Mouse (Mus musculus): Measurements from ENCODE around the gene Atf1. TPM values are rescaled to one million over a fixed set of nuclear protein-coding genes. Genes with fewer than 3 reads are reported as not detected.

The Atf1 gene
- polyA plus RNA-seq, 1 experiment from 2014 or later: 27.7 TPM

GRCm38 (mm10) chr15:100300499-100300898 is 72.9 kb downstream of the Atf1 start:
- Histone ChIP-seq H3K4me2 (replicated peaks; ENCODE audit: low read depth) (no peak overlapping the region), H3K27me3 (ENCODE audit: control insufficient read depth, insufficient read depth, low read length) (no peaks in the 10 kb centered on the region), H3K27ac (replicated peaks) (no peak overlapping the region), H3K9me3 (ENCODE audit: control insufficient read depth, low read length) (no peaks in the 10 kb centered on the region), H3K36me3 (ENCODE audit: control insufficient read depth, insufficient read depth, low read length) (no peaks in the 10 kb centered on the region), H3K4me1 (replicated peaks; ENCODE audit: control insufficient read depth, insufficient read depth) (peaks cover 3% of the 10 kb centered on the region; the same call in 1 of the 2 replicates), H3K9ac (ENCODE audit: low read length) (no peak overlapping the region), H3K4me3 (ENCODE audit: low read depth, low read length) (no peak overlapping the region)
- WGBS: 72% methylated on average over 6 of the region's 6 CpGs
- ATAC-seq (ENCODE audit: low FRiP score, low TSS enrichment) (no peak), DNase-seq (ENCODE audit: low spot score) (no peak)
- TF ChIP-seq CTCF (IDR thresholded peaks at IDR 0.05; ENCODE audit: low read depth): no peak

GRCm38 (mm10) chr15:100301556-100301955 is 73.9 kb downstream of the Atf1 start:
- DNase-seq (ENCODE audit: low spot score) (no peak), ATAC-seq (ENCODE audit: low FRiP score, low TSS enrichment) (no peak)
- H3K4me2 ChIP-seq (replicated peaks; ENCODE audit: low read depth): no peak overlapping the region
- TF ChIP-seq CTCF (IDR thresholded peaks at IDR 0.05; ENCODE audit: low read depth): no peak
- TF ChIP-seq EP300 (optimal IDR thresholded peaks at IDR 0.05): no peak
- no peak overlapping the region for H3K27ac ChIP-seq (replicated peaks)
- no peak overlapping the region for H3K4me3 ChIP-seq (ENCODE audit: low read depth, low read length)
- H3K4me1 ChIP-seq (replicated peaks; ENCODE audit: control insufficient read depth, insufficient read depth): peaks cover 3% of the 10 kb centered on the region; the same call in 1 of the 2 replicates
- H3K27me3 ChIP-seq (ENCODE audit: control insufficient read depth, insufficient read depth, low read length): no peaks in the 10 kb centered on the region
- H3K9me3 ChIP-seq (ENCODE audit: control insufficient read depth, low read length): no peaks in the 10 kb centered on the region
- H3K36me3 ChIP-seq (ENCODE audit: control insufficient read depth, insufficient read depth, low read length): no peaks in the 10 kb centered on the region
- 84% methylated on average over 15 of the region's 15 CpGs for WGBS
- H3K9ac ChIP-seq (ENCODE audit: low read length): no peak overlapping the region

GRCm38 (mm10) chr15:100303428-100304018 is 75.9 kb downstream of the Atf1 start:
- ATAC-seq (ENCODE audit: low FRiP score, low TSS enrichment): no peak
- 32% methylated on average over 8 of the region's 8 CpGs for WGBS
- H3K4me1 ChIP-seq (replicated peaks; ENCODE audit: control insufficient read depth, insufficient read depth): peaks cover 3% of the 10 kb centered on the region; the same call in 1 of the 2 replicates
- H3K4me2 ChIP-seq (replicated peaks; ENCODE audit: low read depth): peak overlapping the region; percentile 80
- H3K36me3 ChIP-seq (ENCODE audit: control insufficient read depth, insufficient read depth, low read length): no peaks in the 10 kb centered on the region
- H3K9ac ChIP-seq (ENCODE audit: low read length): no peak overlapping the region
- H3K4me3 ChIP-seq (ENCODE audit: low read depth, low read length): no peak overlapping the region
- TF ChIP-seq CTCF (IDR thresholded peaks at IDR 0.05; ENCODE audit: low read depth) (no peak), EP300 (optimal IDR thresholded peaks at IDR 0.05) (no peak)
- DNase-seq (ENCODE audit: low spot score): no peak
- H3K27me3 ChIP-seq (ENCODE audit: control insufficient read depth, insufficient read depth, low read length): no peaks in the 10 kb centered on the region
- H3K27ac ChIP-seq (replicated peaks): peak overlapping the region; percentile 95
- no peaks in the 10 kb centered on the region for H3K9me3 ChIP-seq (ENCODE audit: control insufficient read depth, low read length)

- Histone ChIP-seq H3K9me3 (ENCODE audit: control insufficient read depth, low read length) (no peaks in the 10 kb centered on the region), H3K4me3 (ENCODE audit: low read depth, low read length) (peak within 1 kb of the TSS; percentile 51), H3K36me3 (ENCODE audit: control insufficient read depth, insufficient read depth, low read length) (no peaks in the 10 kb centered on the region), H3K9ac (ENCODE audit: low read length) (peak within 1 kb of the TSS; percentile 73), H3K27me3 (ENCODE audit: control insufficient read depth, insufficient read depth, low read length) (no peaks in the 10 kb centered on the region), H3K4me2 (replicated peaks; ENCODE audit: low read depth) (peak within 1 kb of the TSS; percentile 80), H3K27ac (replicated peaks) (peak within 1 kb of the TSS; percentile 95), H3K4me1 (replicated peaks; ENCODE audit: control insufficient read depth, insufficient read depth) (peaks cover 3% of the 10 kb centered on the region; the same call in 1 of the 2 replicates)
- 1% methylated on average over 23 of the region's 30 CpGs for WGBS
- ATAC-seq (ENCODE audit: low FRiP score, low TSS enrichment) (peak; percentile 71), DNase-seq (ENCODE audit: low spot score) (peak; percentile 80)
- TF ChIP-seq CTCF (IDR thresholded peaks at IDR 0.05; ENCODE audit: low read depth) (no peak), EP300 (optimal IDR thresholded peaks at IDR 0.05) (no peak)
These were observed 76.7 kb downstream of the Atf1 start, which contains the start of gene Mettl7a1 for GRCm38 (mm10) chr15:100304019-100304991. Gene Mettl7a1, plus strand, starts transcription at chr15:100304140.

- no peak for ATAC-seq (ENCODE audit: low FRiP score, low TSS enrichment)
These were observed 78.6 kb downstream of the Atf1 start for GRCm38 (mm10) chr15:100306201-100306600.

More at GRCm38 (mm10) chr15:100306201-100306600, 78.6 kb downstream of the Atf1 start:
- Histone ChIP-seq H3K27me3 (ENCODE audit: control insufficient read depth, insufficient read depth, low read length) (no peaks in the 10 kb centered on the region), H3K4me2 (replicated peaks; ENCODE audit: low read depth) (no peak overlapping the region), H3K4me3 (ENCODE audit: low read depth, low read length) (no peak overlapping the region), H3K4me1 (replicated peaks; ENCODE audit: control insufficient read depth, insufficient read depth) (peaks cover 3% of the 10 kb centered on the region; the same call in 1 of the 2 replicates), H3K27ac (replicated peaks) (no peak overlapping the region), H3K36me3 (ENCODE audit: control insufficient read depth, insufficient read depth, low read length) (no peaks in the 10 kb centered on the region), H3K9ac (ENCODE audit: low read length) (no peak overlapping the region), H3K9me3 (ENCODE audit: control insufficient read depth, low read length) (no peaks in the 10 kb centered on the region)
- WGBS: 63% methylated on average over 2 of the region's 2 CpGs
- DNase-seq (ENCODE audit: low spot score): no peak
- TF ChIP-seq EP300 (optimal IDR thresholded peaks at IDR 0.05): no peak
- no peak for TF ChIP-seq CTCF (IDR thresholded peaks at IDR 0.05; ENCODE audit: low read depth)
